Mouse (Mus musculus) liver, postnatal 0 days (tissue): ENCODE measurements around the gene Chchd4. TPM values are rescaled to one million over a fixed set of nuclear protein-coding genes. Genes with fewer than 3 reads are reported as not detected.

Experiments
- ATAC-seq: fragments of 200-750 bp; cut with Nextera tagmentation; 2 replicates; pipeline ENCODE4 v1.8.0; 2017; ENCODE audit warnings: mild to moderate bottlenecking, moderate library complexity
- DNase-seq: peaks from one replicate; pipeline ENCODE4 v3.0.0-alpha.2; 2016
- H3K27ac ChIP-seq: fragments of 300-500 bp; sonication (generic); 2 replicates; pipeline ENCODE4 v1.5.1; 2014; ENCODE audit warnings: antibody characterized with exemption, moderate library complexity, mild to moderate bottlenecking, low read depth
- H3K27me3 ChIP-seq: fragments of 300-500 bp; sonication (generic); 2 replicates; pipeline ENCODE4 v1.6.1; 2014; ENCODE audit warnings: low read length, control low read depth, mixed read lengths; ENCODE audit not compliant: insufficient read depth
- H3K36me3 ChIP-seq: fragments of 300-500 bp; sonication (generic); replicated peaks from 2 replicates; pipeline ENCODE4 v1.6.1; 2014; ENCODE audit warnings: mild to moderate bottlenecking, control low read depth, low read length, moderate library complexity, mixed read lengths; ENCODE audit not compliant: insufficient read depth
- H3K4me1 ChIP-seq: fragments of 300-500 bp; sonication (generic); 2 replicates; pipeline ENCODE4 v1.6.1; 2014; ENCODE audit warnings: antibody characterized with exemption, mild to moderate bottlenecking, control low read depth; ENCODE audit not compliant: insufficient read depth
- H3K4me2 ChIP-seq: fragments of 300-500 bp; sonication (generic); 2 replicates; pipeline ENCODE4 v1.6.1; 2014; ENCODE audit warnings: low read depth, mild to moderate bottlenecking, low read length, moderate library complexity, mixed read lengths
- H3K4me3 ChIP-seq: fragments of 300-500 bp; sonication (generic); 2 replicates; pipeline ENCODE4 v1.5.1; 2014; ENCODE audit warnings: low read depth, low read length
- H3K9ac ChIP-seq: fragments of 300-500 bp; sonication (generic); replicated peaks from 2 replicates; pipeline ENCODE4 v1.6.1; 2014; ENCODE audit warnings: mild to moderate bottlenecking, moderate library complexity
- H3K9me3 ChIP-seq: fragments of 300-500 bp; sonication (generic); 2 replicates; pipeline ENCODE4 v1.6.1; 2016; ENCODE audit warnings: mild to moderate bottlenecking, control low read depth, low read length, mixed read lengths
- CTCF ChIP-seq: sonication (generic); IDR thresholded peaks from 2 replicates; pipeline ENCODE4 v1.5.1; 2016; ENCODE audit warnings: antibody characterized with exemption, low read depth
- EP300 ChIP-seq: IDR thresholded peaks from 2 replicates; pipeline ENCODE4 v1.6.1; 2016; ENCODE audit warnings: antibody characterized with exemption, low read depth, mild to moderate bottlenecking
- WGBS: fragments of 180-500 bp; shearing (Covaris S2); extraction: QIAGEN DNeasy Blood & Tissue Kit; methylation state at CpG from one replicate; pipeline ENCODE4 v1.1.7; 2014; ENCODE audit not compliant: insufficient replicate concordance; 5-methylcytosine and 5-hydroxymethylcytosine counted together
- polyA plus RNA-seq: library from polyadenylated mRNA; unstranded; fragments of >200 nt; fragmentation: Nextera tagmentation; extraction: Ambion mirVana; gene quantifications from 2 replicates; pipeline ENCODE4 v1.2.1, GENCODE M21; 2015

Chchd4 gene
- polyA plus RNA-seq, 1 experiment from 2014 or later: 11.3 TPM

GRCm38 (mm10) chr6:91493053-91493452 is 19.7 kb upstream of the Chchd4 start:
- DNase-seq (no peak), ATAC-seq (no peak)
- Histone ChIP-seq H3K4me2 (peak overlapping the region; percentile 38), H3K9ac (no peak overlapping the region), H3K27ac (no peak overlapping the region; the same call in 1 of the 2 replicates), H3K4me1 (0 out of 2 replicates have a peak, but pooled peaks cover 4% of the 10 kb centered on the region), H3K27me3 (no peaks in the 10 kb centered on the region), H3K36me3 (peaks cover 42% of the 10 kb centered on the region), H3K9me3 (no peaks in the 10 kb centered on the region), H3K4me3 (peak overlapping the region; percentile 13)
- TF ChIP-seq CTCF: no peak
- no peak for TF ChIP-seq EP300
- WGBS: 40% methylated on average over 10 of the region's 10 CpGs

- no peak for DNase-seq
- Histone ChIP-seq H3K27ac (no peak overlapping the region), H3K9me3 (no peaks in the 10 kb centered on the region), H3K9ac (no peak overlapping the region), H3K36me3 (peaks cover 48% of the 10 kb centered on the region), H3K27me3 (no peaks in the 10 kb centered on the region), H3K4me1 (0 out of 2 replicates have a peak, but pooled peaks cover 4% of the 10 kb centered on the region), H3K4me2 (no peak overlapping the region), H3K4me3 (no peak overlapping the region)
- ATAC-seq: no peak
- no peak for TF ChIP-seq CTCF
- no peak for TF ChIP-seq EP300
- WGBS: 69% methylated on average over 6 of the region's 6 CpGs
Measured at GRCm38 (mm10) chr6:91491004-91491403, 17.7 kb upstream of the Chchd4 start.

DNA sequence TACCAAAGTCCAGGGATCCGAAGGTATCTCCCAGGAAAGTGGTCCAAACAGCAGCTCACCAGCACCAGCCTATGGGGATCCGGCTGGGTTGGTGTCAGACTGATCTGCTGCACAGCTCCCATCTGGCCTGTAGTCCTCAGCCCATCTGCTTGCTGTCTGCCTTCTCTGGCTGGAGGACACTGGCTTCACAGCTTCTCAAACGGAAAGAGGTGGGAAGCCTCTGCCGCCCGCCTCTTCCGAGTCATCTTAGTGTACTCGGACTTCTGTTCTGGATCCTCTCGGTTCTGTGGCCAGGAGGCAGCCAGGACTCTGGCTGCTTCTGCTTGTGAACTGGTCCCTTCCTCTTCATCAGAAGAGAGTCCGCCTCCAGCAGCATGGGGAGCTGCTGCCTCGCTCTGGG is 16.5 kb upstream of the Chchd4 start:
- Histone ChIP-seq H3K4me2 (no peak overlapping the region), H3K36me3 (peaks cover 58% of the 10 kb centered on the region), H3K27ac (0 out of 2 replicates have a peak overlapping the region, but pooled peaks have one; percentile 11), H3K9ac (no peak overlapping the region), H3K4me3 (no peak overlapping the region), H3K27me3 (no peaks in the 10 kb centered on the region), H3K4me1 (0 out of 2 replicates have a peak, but pooled peaks cover 4% of the 10 kb centered on the region), H3K9me3 (no peaks in the 10 kb centered on the region)
- DNase-seq (no peak), ATAC-seq (no peak)
- 80% methylated on average over 10 of the region's 10 CpGs for WGBS
- no peak for TF ChIP-seq CTCF

DNA sequence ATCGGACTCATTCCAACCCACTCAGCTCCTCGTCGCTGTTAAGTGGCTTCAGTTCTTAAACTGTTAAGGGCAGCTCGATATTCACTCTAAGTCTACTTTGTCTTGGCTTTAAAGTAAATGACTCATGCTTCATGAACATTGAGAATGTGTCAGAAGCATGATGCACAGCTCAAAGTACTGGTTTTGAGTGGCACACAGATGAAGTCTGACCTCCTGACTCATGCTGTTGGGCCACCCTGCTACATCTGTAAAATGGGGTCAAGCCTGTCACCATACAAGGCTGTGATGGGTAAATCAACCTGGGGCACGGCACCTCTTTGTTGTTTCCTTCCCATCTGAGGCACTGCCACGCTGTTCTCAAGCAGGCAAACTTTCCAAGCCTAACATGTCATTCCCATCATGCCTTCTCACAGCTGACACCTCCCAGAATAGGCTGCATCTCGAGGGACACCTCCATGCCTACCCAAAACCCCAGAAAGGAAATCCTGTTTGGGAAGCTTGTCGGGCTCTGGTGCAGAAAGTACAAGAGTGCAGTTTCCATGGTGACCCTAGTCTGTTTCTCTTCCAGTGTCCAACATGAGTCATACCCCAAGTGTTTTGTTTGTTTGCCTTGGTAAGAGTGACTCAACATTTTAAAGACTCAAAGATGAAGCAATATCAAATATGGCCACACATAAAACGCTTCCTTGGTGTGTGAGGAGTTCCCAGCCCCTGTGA is 15.3 kb upstream of the Chchd4 start:
- WGBS: 56% methylated on average over 9 of the region's 9 CpGs
- no peak overlapping the region for H3K9ac ChIP-seq
- peak overlapping the region; percentile 37 for H3K27ac ChIP-seq
- TF ChIP-seq CTCF (no peak), EP300 (peak; percentile 68; the same call in 1 of the 2 replicates)
- H3K9me3 ChIP-seq: no peaks in the 10 kb centered on the region
- H3K4me1 ChIP-seq: 0 out of 2 replicates have a peak, but pooled peaks cover 4% of the 10 kb centered on the region
- no peaks in the 10 kb centered on the region for H3K27me3 ChIP-seq
- H3K4me3 ChIP-seq: no peak overlapping the region
- peaks cover 61% of the 10 kb centered on the region for H3K36me3 ChIP-seq
- peak; percentile 81 for ATAC-seq
- H3K4me2 ChIP-seq: no peak overlapping the region
- no peak for DNase-seq

DNA sequence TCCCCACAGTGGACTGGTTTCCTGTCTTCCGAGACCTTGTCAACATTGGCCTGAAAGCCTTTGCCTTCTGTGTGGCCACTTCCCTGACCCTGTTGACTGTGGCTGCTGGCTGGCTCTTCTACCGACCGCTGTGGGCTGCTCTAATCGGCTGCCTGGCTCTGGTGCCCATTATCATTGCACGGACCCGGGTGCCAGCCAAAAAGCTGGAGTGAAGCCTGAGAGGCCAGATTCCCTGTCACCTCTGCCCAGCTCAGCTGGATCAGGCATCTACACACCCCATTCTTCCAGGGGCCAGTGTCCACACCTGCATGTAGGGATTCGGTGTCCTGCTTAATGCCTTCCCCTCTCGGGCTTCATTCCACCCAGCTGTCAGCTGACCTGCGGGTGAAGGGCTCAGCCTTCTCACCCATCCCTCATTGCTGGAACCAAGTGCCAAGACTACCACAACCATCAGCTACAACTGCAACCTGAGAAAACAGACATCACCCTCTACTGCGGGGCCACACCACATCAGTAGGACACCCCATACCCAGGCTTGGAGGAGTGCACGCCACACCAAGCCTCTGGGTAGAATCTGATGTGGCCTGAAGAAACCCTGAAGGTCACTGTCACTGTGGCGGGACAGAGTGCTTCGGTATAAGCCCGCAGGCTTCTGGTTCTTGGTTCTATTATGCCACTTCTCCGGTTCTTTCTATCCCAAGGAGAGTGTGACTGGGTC is 13.5 kb upstream of the Chchd4 start:
- 0 out of 2 replicates have a peak, but pooled peaks cover 4% of the 10 kb centered on the region for H3K4me1 ChIP-seq
- H3K4me3 ChIP-seq: no peak overlapping the region
- H3K9me3 ChIP-seq: no peaks in the 10 kb centered on the region
- DNase-seq: no peak
- H3K36me3 ChIP-seq: peaks cover 69% of the 10 kb centered on the region
- H3K4me2 ChIP-seq: no peak overlapping the region
- H3K27me3 ChIP-seq: no peaks in the 10 kb centered on the region
- H3K9ac ChIP-seq: no peak overlapping the region
- H3K27ac ChIP-seq: no peak overlapping the region
- WGBS: 83% methylated on average over 15 of the region's 15 CpGs
- ATAC-seq: no peak
- TF ChIP-seq CTCF (no peak), EP300 (no peak)

GRCm38 (mm10) chr6:91483371-91483770 is 10.0 kb upstream of the Chchd4 start:
- ATAC-seq: no peak
- TF ChIP-seq EP300: no peak
- no peak for TF ChIP-seq CTCF
- Histone ChIP-seq H3K4me2 (no peak overlapping the region), H3K4me1 (no peaks in the 10 kb centered on the region), H3K27ac (no peak overlapping the region), H3K9ac (no peak overlapping the region), H3K9me3 (no peaks in the 10 kb centered on the region), H3K4me3 (no peak overlapping the region), H3K36me3 (peaks cover 80% of the 10 kb centered on the region), H3K27me3 (no peaks in the 10 kb centered on the region)
- 78% methylated on average over 2 of the region's 2 CpGs for WGBS
- no peak for DNase-seq
